Mouse (Mus musculus): Measurements from ENCODE around the gene Cfap20.
"Not testable (repeated sequence)": the region's sequence is repeated elsewhere in the genome, so short reads cannot be mapped to it uniquely, and the experiment has no call there.

Cfap20 gene

DNA sequence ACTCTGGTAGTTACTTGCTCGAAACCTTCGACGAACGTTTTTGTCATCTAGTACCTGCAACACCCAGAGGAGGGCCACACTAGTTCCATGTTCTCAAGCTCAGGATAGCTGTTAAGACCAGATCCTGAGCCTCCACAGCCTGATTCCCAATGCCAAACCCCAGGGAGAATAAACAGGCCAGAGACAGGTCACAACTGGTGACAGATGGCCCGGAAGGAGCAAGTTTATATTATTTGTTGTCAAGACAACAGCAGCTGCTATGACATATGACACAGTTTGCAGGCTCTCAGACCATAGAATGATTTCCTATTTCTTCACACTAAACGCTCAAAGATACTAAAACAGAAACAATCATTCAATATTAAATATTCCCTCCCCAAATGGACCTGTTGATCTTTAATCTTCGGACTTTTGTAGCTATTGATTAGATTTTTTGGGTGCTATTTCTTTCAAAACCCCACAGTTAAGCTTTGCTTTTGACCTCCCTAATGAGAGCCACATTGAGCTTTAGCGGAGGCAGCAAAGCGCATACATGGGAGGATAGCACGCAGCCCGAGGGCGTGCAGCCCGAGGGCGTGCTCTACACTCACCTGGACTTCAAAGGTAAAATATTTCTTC lies 12.4 kb downstream of the Cfap20 start:
- DNase-seq (ENCODE audit: low spot score), result no peak

DNA sequence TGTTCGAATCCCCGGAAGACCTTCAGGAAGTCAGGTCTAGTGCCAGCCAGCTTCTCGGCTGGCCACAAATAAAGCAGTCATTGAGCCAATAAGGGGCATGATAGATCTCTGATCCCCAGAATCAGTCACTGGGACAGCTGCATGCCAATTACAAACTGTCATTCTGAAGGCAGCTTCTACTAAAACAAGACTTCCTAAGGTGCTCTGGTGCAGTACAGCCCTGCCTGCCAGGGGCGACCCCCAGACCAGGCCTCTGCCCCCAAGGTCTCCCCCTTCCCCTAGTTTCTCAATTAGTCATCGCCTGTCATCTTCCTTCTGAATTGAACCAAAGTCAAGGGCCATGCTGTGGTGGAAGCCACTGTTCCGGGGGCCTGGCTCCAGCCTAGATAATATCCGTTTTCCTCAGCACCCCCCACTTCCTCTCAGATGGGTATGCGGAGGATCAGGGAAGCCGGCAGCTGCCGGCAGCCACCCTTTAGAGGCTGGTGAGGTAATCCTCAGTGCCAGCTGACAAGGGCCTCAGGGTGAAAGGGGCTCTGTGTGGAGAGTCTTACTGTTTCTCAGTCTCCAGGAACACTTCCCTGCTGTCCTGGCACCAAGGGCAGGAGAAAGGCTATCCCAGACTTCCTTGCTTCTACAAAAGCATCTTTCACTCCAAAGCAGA lies 23.2 kb downstream of the Cfap20 start:
- DNase-seq (ENCODE audit: low spot score), result no peak

DNA sequence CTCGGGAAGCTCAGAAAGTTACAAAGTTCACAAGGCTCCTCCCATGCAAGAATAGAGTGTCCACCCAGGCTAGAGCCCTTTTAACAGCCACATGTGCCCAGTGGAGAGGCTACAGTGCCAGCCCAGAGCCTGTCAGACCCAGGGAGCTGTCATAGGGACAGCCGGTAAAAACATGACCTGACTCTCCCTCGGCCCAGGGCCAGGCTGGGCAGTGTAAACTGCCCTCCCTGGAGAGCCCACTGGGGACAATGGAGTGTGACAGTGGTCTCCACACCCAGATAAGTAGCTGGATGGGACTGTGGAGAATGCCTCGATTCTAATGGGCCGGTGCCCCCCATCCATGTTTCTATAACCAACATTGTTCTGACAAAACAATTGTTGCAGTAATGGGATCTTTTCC lies 25.2 kb downstream of the Cfap20 start:
- no peak for DNase-seq (ENCODE audit: low spot score)

DNA sequence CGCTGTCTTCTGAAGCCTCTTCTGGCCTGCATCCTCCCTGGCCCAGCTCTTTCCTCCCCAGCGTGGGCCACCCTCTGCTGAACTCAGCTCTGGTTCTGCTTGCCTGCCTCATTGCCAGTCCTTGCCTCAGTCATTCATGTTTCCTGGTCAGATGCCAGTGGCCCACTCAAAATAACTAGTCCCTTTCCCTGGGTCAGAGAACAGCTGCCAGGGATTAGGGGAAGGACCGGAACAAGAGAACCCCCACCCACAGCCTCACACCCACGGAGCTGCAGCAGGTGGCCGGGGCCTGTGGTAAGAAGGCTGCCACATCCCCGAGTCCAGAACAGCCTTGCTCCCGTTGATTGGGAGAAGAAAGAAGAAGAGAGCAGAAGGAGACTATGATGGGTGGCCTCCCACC lies 33.6 kb downstream of the Cfap20 start:
- no peak for DNase-seq (ENCODE audit: low spot score)

DNA sequence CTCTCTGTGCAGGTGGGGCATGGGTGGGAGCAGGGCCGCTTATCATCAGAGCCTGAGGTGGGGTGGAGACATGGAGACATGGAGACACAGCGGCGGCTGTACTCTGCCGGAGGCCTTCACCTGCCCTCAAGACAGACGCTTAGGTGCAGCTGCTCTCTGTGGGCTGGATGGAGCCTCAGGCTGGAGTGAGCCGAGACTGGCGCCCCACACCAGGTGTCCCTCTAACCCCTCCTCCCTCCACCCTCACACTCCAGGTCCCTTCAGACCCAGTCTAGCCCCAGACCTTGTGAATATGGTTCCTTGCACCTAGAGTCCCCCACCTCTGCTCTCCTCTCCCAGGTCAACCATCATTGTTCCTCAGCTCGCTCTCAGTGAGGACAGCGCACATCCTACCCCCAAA lies 35.5 kb downstream of the Cfap20 start:
- no peak for DNase-seq (ENCODE audit: low spot score)

DNA sequence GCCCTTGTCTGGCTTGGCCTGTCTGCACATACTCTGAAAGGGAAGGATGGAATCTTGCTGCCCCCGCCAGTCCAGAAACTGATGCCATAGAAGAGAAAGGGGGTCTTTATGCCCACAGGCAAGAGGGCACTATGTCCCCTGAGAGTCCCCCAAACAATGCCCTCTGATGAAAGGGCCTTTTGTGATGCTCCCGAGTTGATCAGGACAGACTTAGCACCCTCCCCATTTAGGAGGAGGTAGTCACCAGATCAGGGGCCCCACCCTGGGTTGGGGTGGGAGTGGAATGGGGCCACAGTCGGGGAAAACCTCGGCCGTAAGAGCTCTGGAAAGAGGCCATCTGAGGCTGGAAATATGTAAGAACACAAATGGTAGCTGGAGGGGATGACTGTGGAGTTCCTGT lies 37.5 kb downstream of the Cfap20 start:
- no peak for DNase-seq (ENCODE audit: low spot score)

DNA sequence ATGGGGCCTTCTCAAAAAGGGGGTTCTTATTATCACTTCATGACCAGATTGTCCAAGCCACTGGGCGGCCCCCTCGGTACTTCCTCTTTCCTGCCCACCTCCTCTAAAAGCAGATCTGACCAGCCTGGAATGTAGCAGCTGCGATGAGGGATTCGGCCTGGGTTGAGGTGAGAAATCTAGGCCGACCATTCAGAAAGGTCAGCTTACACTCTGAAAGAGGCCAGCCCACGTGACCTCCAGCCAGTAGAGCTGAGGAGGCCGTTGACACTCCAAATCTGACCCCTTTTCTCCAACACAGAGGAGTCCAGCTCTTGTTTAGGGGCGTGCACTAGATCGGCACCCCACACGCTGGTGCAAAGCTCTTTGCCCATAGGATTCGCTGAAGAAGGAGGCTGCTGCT lies 37.9 kb downstream of the Cfap20 start:
- DNase-seq (ENCODE audit: low spot score), result no peak

DNA sequence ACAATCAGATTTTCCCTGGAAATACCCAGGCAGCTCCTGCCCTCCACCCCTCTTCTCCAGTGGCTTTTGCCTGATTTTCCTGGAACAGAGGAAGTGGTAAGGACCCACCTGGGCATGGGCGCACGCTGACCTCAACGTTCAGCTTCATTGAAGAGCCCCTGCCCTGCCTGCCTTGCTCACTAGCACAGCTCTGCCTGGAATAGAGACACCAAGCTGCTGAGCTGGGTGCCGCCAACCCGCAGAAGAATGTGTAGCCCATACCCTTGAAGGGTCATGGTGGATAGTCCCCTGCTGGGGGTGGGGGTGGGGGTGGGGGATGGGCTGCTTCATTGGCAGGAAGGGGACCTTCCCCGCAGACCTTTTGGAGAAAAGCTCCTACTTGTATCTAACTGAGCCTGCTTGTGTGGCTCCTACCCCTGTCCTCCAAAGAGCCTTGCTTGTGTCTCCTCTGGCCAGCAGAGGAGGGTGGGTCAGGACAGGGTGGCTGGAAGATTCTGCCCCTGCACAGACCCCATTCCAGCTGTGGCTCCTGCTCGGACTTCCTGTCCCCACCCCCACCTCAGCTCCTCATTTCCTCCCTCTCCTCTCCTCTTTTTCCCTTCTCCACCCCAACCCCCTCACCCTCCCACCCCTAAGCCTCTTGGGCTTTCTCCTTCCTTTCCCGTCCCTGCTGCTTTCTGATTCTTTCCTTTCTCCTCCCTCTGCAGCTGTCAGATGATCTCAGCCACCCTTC lies 39.3 kb downstream of the Cfap20 start:
- DNase-seq (ENCODE audit: low spot score), result no peak

DNA sequence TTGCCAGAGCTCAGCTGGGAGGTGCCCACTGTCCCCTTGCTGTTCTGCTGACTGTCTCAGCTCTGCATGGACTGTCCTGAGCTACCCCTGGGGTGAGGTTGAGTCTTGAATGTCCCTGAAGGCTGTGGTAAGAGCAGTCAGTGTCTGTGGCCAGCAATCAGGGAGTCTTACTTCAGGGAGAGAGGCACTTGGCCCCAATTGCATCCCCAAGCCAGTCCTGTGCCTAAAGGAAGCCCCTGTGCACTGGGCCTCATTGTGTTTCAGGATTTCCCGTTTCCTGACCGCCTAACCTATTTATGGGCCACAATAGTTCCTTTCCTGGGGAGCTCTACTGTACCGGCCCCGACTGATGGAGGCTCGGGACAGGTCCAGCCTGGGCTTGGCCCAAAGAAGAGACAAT lies 42.1 kb downstream of the Cfap20 start:
- no peak for DNase-seq (ENCODE audit: low spot score)

DNA sequence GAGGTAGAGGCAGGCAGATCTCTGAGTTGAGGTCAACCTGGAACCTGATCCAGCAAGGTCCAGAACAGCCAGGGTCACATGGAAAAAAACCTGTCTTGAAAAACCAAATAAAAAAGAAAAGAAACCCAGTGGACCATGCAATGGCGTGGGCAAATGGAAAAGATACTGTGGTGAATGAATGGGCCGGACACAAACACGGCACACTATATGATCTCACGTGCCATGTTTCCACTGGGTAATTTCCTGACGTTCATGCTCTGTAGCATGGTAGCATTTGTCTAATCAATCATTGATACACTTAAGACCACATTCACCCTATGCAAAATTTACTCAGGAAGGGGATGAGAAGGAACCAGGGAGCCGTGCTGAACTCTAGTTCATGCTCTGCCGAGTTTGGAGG lies 43.6 kb downstream of the Cfap20 start:
- no peak for DNase-seq (ENCODE audit: low spot score)

DNA sequence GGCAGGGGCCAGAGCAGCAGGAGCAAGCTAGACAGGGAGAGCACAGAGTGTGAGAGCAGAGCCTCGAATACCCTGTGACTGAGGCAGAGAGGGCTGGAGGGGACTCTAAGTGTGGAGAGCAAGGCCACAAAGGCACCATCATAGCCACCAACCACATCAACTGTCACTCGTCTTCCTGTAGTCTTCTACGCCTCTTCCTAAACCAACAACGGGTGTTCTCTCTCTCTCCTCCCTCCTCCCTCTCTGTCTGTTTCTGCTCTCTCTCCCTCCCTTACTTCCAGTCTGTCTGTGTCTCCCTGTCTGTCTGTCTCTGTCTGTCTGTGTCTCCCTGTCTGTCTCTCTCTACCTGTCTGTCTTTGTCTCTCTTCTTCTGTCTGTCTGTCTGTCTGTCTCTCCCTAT lies 44.4 kb downstream of the Cfap20 start:
- DNase-seq (ENCODE audit: low spot score), result no peak

DNA sequence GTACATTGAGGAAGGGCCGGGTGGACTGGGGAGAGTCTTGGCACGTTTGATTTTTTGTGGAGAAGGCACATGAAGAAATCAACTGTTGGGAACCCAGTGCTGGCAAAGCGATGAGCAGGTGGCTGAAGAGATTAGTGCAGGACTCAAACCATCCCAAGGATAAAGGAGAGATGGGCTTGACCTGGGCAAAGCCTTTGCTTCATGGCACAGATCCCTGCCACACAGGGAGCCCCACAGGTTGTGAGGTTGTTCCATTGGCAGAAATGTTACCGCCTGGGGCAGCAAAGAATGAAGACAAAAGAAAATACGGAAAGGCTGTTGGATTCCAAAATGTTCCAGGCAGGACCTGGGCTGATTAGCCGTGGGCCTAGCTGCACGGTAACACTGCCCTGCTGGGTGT lies 46.7 kb downstream of the Cfap20 start:
- DNase-seq (ENCODE audit: low spot score), result no peak

DNA sequence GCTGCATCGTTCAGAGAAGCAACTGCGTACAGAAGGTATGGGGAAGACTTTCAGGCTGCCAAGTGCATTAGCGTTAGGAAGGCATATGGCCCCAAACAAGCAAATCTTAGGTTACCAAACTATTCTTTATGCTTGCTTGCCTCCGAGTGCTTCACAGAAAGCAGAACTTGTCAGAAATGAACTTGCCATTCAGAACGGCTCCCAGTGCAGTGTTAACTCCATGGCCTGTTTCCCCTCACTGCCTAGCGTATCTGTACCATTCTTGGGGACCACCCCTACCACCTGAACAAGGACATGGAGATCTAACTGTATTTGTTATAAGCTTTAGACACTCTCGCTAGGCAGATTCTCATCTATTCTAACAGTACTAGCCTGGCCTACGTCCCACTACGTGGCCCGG lies 47.4 kb downstream of the Cfap20 start:
- DNase-seq (ENCODE audit: low spot score), result no peak

DNA sequence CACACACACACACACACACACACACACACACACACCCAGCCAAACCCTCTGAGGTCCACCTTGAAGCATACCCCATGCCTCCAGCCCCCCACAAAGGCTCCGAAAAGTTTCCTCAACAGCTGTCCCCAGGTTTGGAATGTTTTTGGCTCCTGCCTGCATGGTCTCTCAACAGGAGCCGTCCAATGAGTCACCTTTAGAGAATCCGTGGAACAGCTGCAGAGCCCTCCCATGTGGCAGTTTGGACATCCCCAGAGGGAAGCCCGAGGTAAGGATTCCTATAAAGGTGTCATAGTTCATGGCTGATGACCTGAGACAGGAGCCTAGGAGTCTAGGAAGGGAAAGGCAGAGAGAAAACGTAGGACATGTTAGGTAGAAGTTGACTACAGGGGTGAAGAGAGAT lies 48.6 kb downstream of the Cfap20 start:
- DNase-seq (ENCODE audit: low spot score), result no peak

DNA sequence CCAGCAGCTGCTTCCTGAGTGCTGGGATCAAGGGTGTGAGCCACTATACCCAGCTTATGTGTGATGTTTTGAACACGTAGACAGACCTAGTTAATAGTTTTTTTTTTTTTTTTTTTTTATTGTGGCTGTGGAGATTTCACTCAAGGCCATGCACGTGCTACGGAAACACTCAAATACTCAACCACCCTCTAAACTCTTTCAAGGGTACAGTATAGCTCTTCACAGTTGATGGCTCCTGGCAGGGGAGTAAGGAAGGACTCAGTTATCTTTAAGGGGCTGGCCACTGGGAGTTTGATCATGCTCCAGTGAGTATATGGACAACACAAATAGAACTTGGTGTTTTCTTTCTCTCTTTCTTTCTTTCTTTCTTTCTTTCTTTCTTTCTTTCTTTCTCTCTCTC lies 50.2 kb downstream of the Cfap20 start:
- no peak for DNase-seq (ENCODE audit: low spot score)

DNA sequence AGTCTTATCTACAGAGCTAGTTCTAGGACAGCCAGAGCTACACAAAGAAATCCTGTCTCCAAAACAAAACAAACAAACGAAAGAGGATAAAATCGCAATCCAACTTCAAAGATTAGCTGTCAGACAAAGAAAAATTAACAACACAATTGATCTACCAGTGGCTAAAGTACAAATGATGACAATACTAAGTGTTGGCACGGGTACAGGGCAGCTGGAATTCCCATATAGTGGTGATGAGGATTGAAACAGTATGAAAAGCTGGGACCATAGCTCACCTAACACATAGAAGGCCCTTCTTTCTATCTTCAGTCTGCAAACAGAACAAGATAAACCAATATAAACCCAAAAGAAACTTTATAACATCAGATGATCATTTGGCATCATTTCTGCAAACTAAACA lies 53.1 kb downstream of the Cfap20 start:
- DNase-seq (ENCODE audit: low spot score), result no peak

DNA sequence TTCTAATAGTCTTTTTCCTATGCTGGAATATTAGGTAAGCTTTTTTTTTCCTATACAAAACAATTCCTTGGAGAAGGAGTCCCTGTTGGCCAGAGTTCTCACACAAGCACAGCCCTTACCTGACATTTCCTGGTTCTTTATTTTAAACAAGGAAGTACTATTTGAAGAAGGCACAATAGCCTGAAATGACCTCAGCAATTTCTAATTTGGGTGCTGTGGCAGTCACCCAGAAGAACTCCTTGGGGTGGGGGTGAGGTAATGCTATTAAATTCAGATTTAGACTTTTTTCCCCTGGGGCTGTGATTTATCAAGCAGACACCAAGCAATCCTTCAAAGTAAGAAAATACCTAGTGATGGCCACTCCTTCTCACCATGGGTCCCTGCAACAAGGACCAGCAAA lies 53.7 kb downstream of the Cfap20 start:
- DNase-seq (ENCODE audit: low spot score), result no peak

DNA sequence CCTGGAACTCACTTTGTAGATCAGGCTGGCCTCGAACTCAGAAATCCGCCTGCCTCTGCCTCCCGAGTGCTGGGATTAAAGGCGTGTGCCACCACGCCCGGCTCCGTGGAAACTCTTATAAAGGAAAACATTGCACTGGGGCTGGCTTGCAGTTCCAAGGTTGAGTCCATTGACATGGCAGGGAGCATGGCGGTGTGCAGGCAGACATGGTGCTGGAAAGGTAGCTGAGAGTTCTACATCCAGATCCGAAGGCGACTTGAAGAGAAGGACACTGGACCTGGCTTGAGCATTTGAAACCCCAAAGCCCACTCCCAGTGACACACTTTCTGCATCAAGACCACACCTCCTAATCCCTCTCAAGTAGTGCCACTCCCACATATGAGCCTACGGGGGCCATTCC lies 55.7 kb downstream of the Cfap20 start:
- DNase-seq (ENCODE audit: low spot score), result not testable (repeated sequence)

DNA sequence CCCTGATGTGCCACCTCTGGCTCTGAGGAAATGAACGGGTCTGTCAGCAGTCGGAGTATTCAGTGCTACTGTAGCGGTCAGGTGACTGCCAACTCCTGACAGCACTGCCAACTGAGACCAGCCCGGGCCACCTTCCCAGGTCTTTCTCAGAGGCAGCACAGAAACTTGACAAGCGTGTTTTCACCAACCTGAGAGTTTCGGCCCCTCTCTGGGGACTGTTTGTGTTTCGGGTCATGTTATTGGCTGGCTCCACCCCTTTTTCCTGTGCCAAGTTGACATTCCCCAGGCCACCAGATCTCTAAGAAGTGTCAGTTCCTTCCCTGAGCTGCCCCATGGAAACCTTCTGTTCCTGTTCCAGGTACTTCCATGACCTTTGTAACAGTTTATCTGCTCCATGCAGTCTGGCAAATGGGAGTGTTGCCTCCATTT lies 56.8 kb downstream of the Cfap20 start:
- DNase-seq (ENCODE audit: low spot score), result no peak

DNA sequence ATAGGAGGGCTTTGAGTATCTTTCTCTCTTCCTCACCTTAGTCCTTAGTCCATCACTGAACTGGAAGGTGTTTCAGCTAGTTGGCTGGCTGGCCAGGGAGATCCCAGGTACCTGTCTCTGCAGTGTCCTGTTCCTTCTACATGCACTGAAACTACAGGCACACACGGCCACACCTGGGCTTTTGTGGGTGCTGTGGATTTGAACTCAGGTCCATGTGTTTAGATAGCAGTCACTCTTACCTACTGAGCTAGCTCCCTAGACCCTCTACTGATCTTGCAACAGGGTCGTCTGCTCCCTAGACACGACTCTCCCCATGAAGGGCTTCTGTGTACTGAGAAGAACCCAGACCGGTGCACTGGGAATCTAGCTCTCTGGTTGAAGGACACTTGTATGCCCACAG lies 57.6 kb downstream of the Cfap20 start:
- DNase-seq (ENCODE audit: low spot score), result no peak

DNA sequence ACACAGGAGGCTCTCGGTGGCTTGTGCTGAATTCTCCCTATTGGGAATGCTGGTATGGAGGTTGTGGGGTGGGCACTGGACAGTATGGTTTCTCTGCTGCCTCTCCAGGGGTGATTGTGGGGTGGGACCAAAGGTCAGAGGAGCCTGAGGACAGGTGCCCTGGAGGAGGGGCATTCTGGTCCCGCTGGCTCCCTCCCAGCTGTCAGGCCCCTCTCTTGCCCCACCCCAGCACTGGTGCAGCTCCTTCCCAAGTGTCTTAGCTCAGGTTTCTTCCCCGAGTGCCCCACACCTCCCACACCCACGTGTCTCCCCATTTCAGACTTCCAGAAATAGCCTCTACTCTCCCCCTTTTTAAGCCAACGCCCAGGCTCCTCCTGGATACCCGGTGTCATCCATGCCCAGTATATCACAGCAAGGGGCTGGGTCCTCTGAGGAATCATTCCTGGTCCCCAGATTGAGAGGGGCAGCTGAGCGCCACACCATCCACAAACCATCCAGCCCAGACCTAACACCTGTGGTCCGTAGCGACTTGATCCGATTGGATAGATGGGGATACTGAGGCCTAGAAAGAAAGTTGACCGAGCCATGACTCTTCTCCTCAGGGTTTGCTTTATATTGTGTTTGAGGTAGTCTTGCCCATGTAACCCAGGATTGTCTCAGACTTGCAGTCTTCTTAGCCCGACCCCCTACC lies 58.2 kb downstream of the Cfap20 start:
- no peak for DNase-seq (ENCODE audit: low spot score)

DNA sequence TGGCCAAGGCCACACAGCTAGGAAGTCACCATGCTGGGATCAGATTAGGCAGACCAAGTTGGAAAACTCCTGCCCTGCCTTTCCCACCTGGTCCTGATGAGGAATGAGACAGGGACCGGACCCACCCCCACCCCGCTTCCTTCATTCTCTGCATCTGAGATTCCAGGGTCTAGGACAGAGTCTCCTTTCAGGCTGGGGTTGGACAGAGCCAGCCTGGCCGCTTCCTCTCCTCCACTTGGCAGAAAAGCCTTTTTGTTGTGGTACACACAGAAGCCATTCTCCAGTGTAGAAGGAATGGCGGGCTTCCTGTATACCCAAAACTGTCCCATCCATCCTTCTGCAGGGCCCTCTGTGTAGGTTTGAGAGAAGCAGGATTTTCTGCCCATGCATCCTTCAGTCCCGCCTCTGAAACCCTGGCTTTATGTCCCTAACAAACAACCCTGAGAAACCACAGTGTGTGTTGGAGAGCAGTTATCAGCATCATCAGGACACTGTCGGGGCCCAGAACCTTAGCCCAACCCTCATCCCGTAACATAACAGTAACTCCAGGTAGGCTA lies 59.2 kb downstream of the Cfap20 start:
- no peak for DNase-seq (ENCODE audit: low spot score)

DNA sequence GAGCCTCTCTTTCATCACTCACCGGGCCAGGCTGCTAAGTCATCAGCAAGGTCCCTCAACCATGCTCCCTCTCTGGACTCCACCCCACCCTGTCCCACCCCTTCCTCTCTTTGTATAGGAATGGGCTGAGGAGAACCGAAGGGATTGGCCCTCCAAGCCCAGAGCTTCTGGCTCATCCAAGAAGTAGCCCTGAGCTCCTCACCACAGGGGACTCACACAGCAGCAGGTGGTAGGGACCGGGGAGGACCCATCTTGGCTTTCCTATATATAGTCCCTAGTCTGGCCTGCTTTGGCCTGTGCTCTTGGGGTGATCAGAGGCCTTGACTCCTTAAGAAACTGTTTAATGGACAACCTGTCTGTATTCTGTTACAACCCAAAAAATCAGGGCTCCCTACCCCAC lies 60.2 kb downstream of the Cfap20 start:
- DNase-seq (ENCODE audit: low spot score), result no peak

All from c-Kit-positive CD71-positive TER-119-positive erythroid progenitor cells, embryonic 14.5 days (primary cell).